Mouse (Mus musculus) CH12.LX (cell line): ENCODE measurements around the gene Rtn4rl1.

Experiments used
- CHD2 ChIP-seq: IDR thresholded peaks from 2 replicates; pipeline ENCODE4 v1.6.1; 2011; ENCODE audit warnings: low read length, improper control_type of control experiment
- CTCF ChIP-seq, 2 experiments: IDR thresholded peaks in 1 of 2; conservative IDR thresholded peaks in 1 of 2; 2 replicates each; pipeline ENCODE4 v1.5.1; 2011 to 2012; ENCODE audit warnings: low read depth in 2 of 2, low read length in 2 of 2, improper control_type of control experiment in 1 of 2, inconsistent platforms in 1 of 2, mild to moderate bottlenecking in 1 of 2, moderate library complexity in 1 of 2
- ELF1 ChIP-seq: IDR thresholded peaks from 2 replicates; pipeline ENCODE4 v1.6.1; 2014; ENCODE audit warnings: low read depth, mild to moderate bottlenecking, inconsistent platforms, low read length, improper control_type of control experiment
- EP300 ChIP-seq: IDR thresholded peaks from 2 replicates; pipeline ENCODE4 v1.6.1; 2011; ENCODE audit warnings: low read length, improper control_type of control experiment
- HCFC1 ChIP-seq: IDR thresholded peaks from 2 replicates; pipeline ENCODE4 v1.6.1; 2012; ENCODE audit warnings: low read depth, mild to moderate bottlenecking, inconsistent platforms, low read length, improper control_type of control experiment
- MAFK ChIP-seq: IDR thresholded peaks from 2 replicates; pipeline ENCODE4 v1.6.1; 2011; ENCODE audit warnings: low read length, improper control_type of control experiment; ENCODE audit not compliant: insufficient replicate concordance
- POLR2A ChIP-seq: IDR thresholded peaks from 2 replicates; pipeline ENCODE4 v1.6.1; 2011; ENCODE audit warnings: low read depth, mild to moderate bottlenecking, improper control_type of control experiment, low read length
- POLR2AphosphoS2 ChIP-seq: IDR thresholded peaks from 2 replicates; pipeline ENCODE4 v1.6.1; 2011; ENCODE audit warnings: low read depth, low read length, improper control_type of control experiment
- RCOR1 ChIP-seq: conservative IDR thresholded peaks from 2 replicates; pipeline ENCODE4 v1.6.1; 2012; ENCODE audit warnings: low read depth, mild to moderate bottlenecking, inconsistent platforms, low read length, improper control_type of control experiment
- TCF12 ChIP-seq: IDR thresholded peaks from 2 replicates; pipeline ENCODE4 v1.6.1; 2014; ENCODE audit warnings: low read depth, mild to moderate bottlenecking, inconsistent platforms, low read length, improper control_type of control experiment
- ZMIZ1 ChIP-seq: IDR thresholded peaks from 2 replicates; pipeline ENCODE4 v1.6.1; 2012; ENCODE audit warnings: low read depth, mild to moderate bottlenecking, inconsistent platforms, low read length, improper control_type of control experiment

GRCm38 (mm10) chr11:75148332-75149035 lies 45.1 kb upstream of the Rtn4rl1 start:
- TF ChIP-seq ZMIZ1, result no peak
- no peak for TF ChIP-seq EP300
- no peak for TF ChIP-seq CTCF (conservative IDR thresholded peaks at IDR 0.05 in 1 of 2, IDR thresholded peaks at IDR 0.05 in 1 of 2; ENCODE audit: low read depth in 2 of 2, low read length in 2 of 2)
- TF ChIP-seq MAFK, result no peak
- no peak for TF ChIP-seq POLR2AphosphoS2
- no peak for TF ChIP-seq TCF12
- TF ChIP-seq RCOR1, result no peak
- no peak for TF ChIP-seq POLR2A
- TF ChIP-seq ELF1, result no peak
- TF ChIP-seq HCFC1, result no peak
- no peak for TF ChIP-seq CHD2
